Mouse (Mus musculus): ENCODE data around the gene Ppp1r37.
"Not testable (repeated sequence)": the region's sequence is repeated elsewhere in the genome, so short reads cannot be mapped to it uniquely, and the experiment has no call there.

Ppp1r37 gene

GRCm38 (mm10) chr7:19542155-19542691 is 20.7 kb downstream of the Ppp1r37 start:
- in situ Hi-C loops (cut with MboI; ENCODE audit: low sequenced_read_pairs) = no loop called here

GRCm38 (mm10) chr7:19541681-19542154 is 21.2 kb downstream of the Ppp1r37 start:
- in situ Hi-C loops (cut with MboI; ENCODE audit: low sequenced_read_pairs) = no loop called here

- in situ Hi-C loops (cut with MboI; ENCODE audit: low sequenced_read_pairs) = no loop called here
These were observed 21.9 kb downstream of the Ppp1r37 start for GRCm38 (mm10) chr7:19540771-19541566.

- in situ Hi-C loops (cut with MboI; ENCODE audit: low sequenced_read_pairs) = no loop called here
These were observed 28.2 kb downstream of the Ppp1r37 start for GRCm38 (mm10) chr7:19534676-19535075.

- in situ Hi-C loops (cut with MboI; ENCODE audit: low sequenced_read_pairs) = no loop called here
These were observed 30.6 kb downstream of the Ppp1r37 start for GRCm38 (mm10) chr7:19532240-19532639.

DNA sequence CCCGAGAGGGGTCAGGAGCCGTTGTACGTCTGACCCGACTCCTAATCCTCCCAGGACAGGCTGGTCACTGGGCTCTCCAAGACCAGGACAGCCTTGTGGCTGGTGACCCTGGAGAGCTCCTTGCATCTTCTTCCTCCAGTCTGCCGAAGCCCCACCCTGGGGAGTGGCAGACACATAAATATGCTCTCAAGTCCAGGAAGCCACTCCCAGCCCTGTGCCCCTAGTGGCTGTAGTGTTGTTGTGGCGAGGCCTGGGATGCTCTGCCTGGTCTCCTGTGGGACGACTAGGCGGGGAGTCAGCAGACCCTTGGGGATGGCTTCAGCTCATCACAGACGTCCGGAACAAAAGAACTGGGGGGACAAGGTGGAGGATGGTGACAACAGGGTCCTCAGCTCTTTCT is 31.8 kb downstream of the Ppp1r37 start:
- in situ Hi-C loops (cut with MboI; ENCODE audit: low sequenced_read_pairs) = no loop called here

GRCm38 (mm10) chr7:19525105-19525481 is 37.8 kb downstream of the Ppp1r37 start:
- in situ Hi-C loops (cut with MboI; ENCODE audit: low sequenced_read_pairs) = loop anchor here (10.0 kb wide), 1 partner anchor 60 kb away; the partner anchor contains the start of gene Exoc3l2

- in situ Hi-C loops (cut with MboI; ENCODE audit: low sequenced_read_pairs) = loop anchor here (10.0 kb wide), 1 partner anchor 60 kb away; the partner anchor contains the start of gene Exoc3l2
These were observed 38.3 kb downstream of the Ppp1r37 start for GRCm38 (mm10) chr7:19524420-19525104.

DNA sequence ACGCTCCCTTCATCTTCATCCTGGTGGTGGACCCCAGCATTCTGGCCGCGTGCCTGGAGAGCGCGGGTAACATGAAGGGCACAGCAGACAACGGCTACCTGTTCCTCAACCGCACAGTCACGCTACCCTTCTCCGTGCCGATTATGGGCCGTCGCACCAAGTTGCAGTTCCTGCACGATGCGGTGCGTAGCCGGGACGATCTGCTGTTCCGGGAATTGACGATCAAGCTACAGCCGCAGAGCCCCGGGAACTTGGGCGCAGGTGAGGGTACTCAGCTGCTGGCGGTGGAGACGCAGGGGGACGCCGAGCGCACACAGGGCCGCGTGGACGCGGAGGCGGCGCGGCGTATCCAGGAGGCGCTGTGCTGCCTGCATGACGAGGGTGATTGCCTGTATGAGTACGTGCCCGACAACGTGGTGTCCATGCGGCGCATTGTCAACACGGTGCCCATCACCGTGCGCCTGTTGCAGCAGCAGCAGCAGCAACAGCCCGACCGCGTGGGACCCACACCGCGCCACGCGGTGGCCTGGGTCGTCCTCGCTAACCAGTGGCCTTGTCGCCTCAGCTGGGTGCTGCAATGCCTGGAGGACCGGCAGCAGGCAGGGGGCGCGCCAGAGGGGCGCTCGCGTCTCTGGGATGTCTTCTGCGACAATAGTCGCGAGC is 39.0 kb downstream of the Ppp1r37 start:
- in situ Hi-C loops (cut with MboI; ENCODE audit: low sequenced_read_pairs) = loop anchor here (10.0 kb wide), 1 partner anchor 59 kb away; the partner anchor contains the start of gene Exoc3l2

DNA sequence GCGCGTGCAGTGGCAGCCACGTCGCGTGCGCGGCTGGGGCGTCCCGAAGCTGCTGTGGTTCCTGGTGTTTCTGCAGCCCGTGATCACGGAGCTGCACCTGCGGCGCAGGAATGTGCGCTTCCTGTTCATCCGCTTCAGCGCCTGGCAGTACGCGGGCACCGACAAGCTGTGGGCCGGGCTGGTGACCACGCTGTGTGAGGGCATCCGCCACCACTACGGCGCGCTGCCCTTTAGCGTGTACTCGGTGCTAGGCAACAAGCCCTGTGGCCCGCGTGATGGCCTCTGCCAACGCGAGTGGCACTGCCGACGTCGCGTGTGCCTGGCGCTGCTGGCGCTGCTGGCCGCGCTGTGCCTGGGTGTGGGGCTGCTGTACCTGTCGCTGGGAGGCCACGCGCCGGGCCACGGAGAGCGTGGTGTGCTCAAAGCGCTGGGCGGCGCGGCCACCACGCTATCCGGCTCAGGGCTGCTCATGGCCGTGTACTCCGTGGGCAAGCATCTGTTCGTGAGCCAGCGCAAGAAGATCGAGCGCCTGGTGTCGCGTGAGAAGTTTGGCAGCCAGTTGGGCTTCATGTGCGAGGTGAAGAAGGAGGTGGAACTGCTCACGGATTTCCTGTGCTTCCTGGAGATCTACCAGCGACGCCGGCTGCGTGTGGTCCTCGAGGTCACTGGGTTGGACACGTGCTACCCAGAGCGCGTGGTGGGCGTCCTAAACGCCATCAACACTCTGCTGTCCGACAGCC is 39.7 kb downstream of the Ppp1r37 start:
- in situ Hi-C loops (cut with MboI; ENCODE audit: low sequenced_read_pairs) = loop anchor here (10.0 kb wide), 1 partner anchor 58 kb away; the partner anchor contains the start of gene Exoc3l2

DNA sequence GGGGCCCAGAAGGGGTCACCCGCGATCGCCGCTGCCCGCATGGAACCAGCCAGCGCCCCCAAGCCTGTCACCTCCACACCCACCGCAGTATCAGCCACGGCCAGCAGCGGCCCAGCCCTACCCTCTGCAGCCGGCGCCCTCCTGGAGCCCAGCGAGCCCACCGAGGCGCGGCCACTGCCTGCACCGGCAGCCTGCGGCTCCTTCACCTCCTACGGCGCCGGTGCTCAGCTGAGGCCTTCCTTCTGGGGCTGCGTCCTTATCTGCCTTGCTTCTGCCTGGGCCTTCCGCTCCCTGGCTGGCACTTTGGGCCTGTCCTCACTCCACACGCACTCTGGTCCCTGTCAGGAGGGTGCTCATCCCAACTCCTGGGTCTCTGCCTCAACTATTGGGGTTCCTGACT is 42.8 kb downstream of the Ppp1r37 start:
- in situ Hi-C loops (cut with MboI; ENCODE audit: low sequenced_read_pairs) = loop anchor here (10.0 kb wide), 1 partner anchor 55 kb away; the partner anchor contains the start of gene Exoc3l2

DNA sequence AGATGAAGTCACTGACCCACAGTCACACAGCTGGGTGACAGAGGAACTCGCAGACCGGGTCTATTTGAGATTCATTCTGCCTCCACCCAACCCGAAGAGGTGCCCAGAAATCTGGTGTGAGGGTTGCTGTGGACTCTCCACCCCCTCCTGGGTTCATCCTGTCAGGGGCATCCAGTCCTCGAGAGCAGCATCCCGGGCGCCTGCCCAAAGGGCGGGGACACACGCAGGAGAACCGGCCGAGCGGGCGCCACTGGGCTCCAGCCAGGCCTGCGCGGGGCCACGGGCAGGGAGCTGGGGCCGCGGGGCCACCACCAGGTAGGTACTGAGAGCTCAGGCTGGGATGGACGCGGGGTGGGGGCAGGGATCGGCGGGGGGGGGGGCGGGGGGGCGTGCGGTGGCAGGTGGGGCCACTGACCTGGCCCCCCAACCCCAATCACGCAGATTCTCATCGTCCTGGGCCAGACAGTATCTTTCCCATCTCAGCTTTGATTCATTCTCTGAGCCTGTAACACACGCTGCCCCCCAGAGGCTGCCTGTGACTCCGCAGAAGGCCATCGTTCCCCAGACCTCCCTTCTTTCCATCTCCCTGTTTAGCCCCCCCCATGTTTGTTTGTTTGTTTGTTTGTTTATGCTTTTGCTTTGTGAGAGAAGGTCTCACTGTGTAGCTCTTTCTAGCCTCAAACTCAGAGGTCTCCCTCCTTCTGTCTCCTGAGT is 45.1 kb downstream of the Ppp1r37 start, which contains the start of gene Nkpd1:
Gene Nkpd1, plus strand, starts transcription at position 187 of the 714 bp plus-strand sequence.
- in situ Hi-C loops (cut with MboI; ENCODE audit: low sequenced_read_pairs) = no loop called here

DNA sequence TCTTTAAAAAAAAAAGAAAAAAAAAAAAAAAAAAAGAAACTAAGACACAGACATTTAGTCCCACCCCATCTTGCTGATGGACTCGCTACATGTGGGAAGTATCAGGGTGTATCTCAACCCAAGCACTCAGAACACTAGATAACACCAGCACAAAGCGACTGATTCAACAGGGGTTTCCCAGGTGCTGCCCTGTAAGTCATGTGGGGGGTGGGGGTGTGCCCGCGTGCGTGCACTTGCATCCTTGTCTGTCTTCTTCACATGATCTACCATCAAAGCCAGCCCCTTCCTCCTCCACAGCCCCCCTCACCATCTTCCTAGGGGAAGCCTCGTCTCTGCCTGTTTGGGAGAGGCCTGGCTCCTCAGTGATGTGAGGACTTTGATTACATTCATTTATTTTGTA is 50.5 kb downstream of the Ppp1r37 start:
- in situ Hi-C loops (cut with MboI; ENCODE audit: low sequenced_read_pairs) = no loop called here

DNA sequence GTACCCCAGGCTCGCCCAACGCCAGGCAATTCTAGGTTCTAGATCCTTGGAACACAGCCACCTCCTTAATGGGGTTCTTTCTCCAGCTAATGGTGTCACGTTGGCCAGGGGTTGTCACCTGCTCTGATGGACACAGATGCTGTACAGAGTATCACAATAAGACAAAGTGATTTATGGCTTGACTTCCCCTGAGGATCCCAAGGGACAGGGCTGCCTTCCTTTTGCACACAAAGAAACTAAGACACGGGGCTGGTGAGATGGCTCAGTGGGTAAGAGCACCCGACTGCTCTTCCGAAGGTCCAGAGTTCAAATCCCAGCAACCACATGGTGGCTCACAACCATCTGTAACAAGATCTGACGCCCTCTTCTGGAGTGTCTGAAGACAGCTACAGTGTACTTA is 50.9 kb downstream of the Ppp1r37 start:
- in situ Hi-C loops (cut with MboI; ENCODE audit: low sequenced_read_pairs) = not testable (repeated sequence)

DNA sequence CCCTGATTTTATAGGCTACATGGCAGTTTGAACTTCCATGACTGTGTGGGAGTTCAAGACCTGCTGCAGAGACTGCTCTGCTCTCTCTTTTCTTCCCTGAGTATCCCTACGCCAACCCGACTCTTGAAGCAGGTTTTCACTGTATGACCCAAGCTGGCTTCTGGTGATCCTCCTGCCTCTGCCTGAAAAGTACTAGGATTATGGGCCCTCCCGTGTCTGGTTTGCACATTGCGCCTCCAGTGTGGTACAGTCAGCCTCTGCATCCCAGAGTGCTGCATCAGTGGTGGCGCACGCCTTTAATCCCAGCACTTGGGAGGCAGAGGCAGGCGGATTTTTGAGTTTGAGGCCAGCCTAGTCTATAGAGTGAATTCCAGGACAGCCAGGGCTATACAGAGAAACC is 53.1 kb downstream of the Ppp1r37 start:
- in situ Hi-C loops (cut with MboI; ENCODE audit: low sequenced_read_pairs) = no loop called here

DNA sequence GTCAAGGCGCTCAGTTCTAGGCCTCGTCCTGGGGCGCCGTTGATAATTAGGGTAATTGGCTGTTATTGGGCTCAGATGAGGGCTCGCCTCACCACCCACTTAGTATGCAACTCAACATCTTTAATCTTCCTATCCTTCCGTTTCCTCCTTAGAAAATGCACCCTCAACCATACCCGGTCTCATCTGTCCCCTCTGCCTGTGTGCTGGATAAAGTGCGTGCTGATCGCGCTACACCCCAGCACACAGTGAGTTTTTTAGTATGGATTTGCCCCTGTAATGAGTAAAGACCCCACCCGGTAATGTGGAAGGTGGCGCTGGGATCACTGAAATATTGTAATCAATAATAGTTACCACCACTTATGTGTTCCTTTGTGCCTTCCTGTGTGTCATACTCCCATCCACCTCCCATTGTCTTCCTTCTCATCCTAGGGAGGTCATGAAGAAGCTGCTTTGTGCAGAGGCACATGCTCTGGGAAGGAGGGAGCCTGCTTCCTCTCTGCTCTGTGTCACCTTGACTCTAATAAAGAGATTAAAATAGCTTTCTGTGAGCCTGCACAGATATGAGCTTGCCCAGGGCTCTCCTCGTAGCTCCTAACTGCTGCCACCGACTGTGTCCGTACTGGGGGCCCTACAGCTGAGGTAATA is 53.8 kb downstream of the Ppp1r37 start:
- in situ Hi-C loops (cut with MboI; ENCODE audit: low sequenced_read_pairs) = no loop called here

- in situ Hi-C loops (cut with MboI; ENCODE audit: low sequenced_read_pairs) = no loop called here
These were observed 54.5 kb downstream of the Ppp1r37 start, which contains the start of the genes Bloc1s3 and Trappc6a for GRCm38 (mm10) chr7:19508150-19508923. Gene Bloc1s3 (minus strand): TSS chr7:19508367. Gene Trappc6a (plus strand): TSS chr7:19508395.

DNA sequence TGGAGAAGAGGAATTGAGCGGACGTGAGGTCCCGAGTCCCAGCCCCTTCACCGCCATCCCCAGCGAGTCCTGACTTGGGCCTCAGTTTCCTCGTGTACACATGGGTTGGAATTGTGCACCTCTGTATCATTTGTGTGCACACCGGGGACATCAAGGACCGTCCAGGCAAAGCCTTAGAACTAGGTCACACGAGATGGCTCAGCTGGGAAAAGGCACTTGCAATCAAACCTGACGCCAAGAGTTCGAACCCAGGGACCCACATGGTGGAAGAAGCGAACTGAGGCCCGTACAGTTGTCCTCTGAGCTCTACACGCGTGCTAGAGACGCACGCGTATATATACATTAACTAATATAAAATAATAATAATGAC is 55.3 kb downstream of the Ppp1r37 start:
- in situ Hi-C loops (cut with MboI; ENCODE audit: low sequenced_read_pairs) = no loop called here

Data from CH12F3 (cell line).